Mouse (Mus musculus) megakaryocyte, embryonic 14.5 days (primary cell): ENCODE results near the gene Uqcr11.

Source experiments
- FLI1 ChIP-seq: IDR thresholded peaks from 2 replicates; pipeline ENCODE4 v1.6.1; 2012; ENCODE audit warnings: low read length, inconsistent platforms, mixed read lengths
- GATA1 ChIP-seq: IDR thresholded peaks from 3 replicates; pipeline ENCODE4 v1.6.1; 2012; ENCODE audit warnings: mixed read lengths, low read length, inconsistent platforms, borderline replicate concordance

- TF ChIP-seq GATA1 (no peak), FLI1 (no peak)
Measured at GRCm38 (mm10) chr10:80454781-80455180, 48.2 kb upstream of the Uqcr11 start.
